Mouse (Mus musculus): ENCODE results near the gene Txlng.
"Not testable (repeated sequence)": the region's sequence is repeated elsewhere in the genome, so short reads cannot be mapped to it uniquely, and the experiment has no call there.

Gene Txlng

GRCm38 (mm10) chrX:162829203-162829708 is at the start of gene Txlng:
Gene Txlng, minus strand, starts transcription at chrX:162829454.
- peak; percentile 97 for DNase-seq (ENCODE audit: low spot score)

DNA sequence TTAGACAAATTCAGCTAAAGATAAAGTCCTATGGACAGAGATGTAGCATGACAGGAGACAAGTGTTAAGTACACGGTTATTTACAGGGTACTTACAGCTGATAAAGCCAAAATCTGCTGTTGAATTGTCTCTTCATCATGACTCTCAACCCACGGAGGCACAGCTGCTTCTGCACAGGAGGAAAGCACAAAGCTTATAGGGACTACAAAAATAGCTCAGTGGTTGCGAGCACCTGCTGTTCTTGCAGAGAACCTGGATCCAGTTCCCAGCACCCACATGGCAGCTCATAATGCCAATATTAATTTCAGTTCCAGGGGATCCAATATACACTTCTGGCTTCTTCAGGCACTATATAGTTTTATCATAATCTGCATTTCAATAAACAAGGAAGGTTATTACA is 49.0 kb upstream of the Txlng start:
- DNase-seq (ENCODE audit: low spot score), result no peak

DNA sequence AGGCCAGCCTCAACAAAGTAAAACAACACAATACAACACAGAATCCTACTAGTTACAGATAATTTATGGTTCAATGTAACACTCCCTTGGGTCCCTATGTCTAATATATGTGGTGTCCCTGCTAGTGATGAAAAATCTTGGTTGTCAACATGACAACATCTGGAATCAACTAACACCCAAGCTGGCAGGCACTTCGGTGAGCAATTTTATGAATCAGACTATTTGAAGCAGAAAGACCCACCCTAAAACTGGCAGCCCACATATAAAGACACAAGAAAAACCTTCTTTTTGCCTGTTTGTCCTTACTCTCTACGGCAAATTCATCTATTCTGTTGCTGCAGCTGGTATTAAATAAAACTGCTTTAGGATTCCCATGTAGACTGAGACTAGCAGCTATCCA is 44.5 kb upstream of the Txlng start:
- no peak for DNase-seq (ENCODE audit: low spot score)

- no peak for DNase-seq (ENCODE audit: low spot score)
Observed at GRCm38 (mm10) chrX:162871734-162872517, 42.7 kb upstream of the Txlng start.

- no peak for DNase-seq (ENCODE audit: low spot score)
Observed at GRCm38 (mm10) chrX:162868294-162868965, 39.2 kb upstream of the Txlng start.

GRCm38 (mm10) chrX:162848682-162849081 is 19.4 kb upstream of the Txlng start:
- DNase-seq (ENCODE audit: low spot score), result no peak

DNA sequence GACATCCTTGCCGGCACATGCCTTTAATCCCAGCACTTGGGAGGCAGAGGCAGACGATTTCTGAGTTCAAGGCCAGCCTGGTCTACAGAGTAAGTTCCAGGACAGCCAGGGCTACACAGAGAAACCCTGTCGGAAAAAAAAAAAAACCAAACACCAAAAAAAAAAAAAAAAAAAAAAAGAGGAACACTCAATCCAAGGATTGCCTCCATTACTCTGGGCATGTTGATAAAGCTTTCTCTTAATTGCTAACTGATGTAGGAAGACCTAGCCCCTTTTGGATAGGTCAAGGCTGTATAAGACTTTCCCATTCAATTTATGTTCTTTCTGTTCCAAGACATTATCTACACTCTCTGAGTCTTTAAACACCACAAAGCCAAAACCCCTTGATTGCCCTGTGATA is 16.3 kb upstream of the Txlng start:
- DNase-seq (ENCODE audit: low spot score), result no peak

GRCm38 (mm10) chrX:162844447-162845100 is 15.3 kb upstream of the Txlng start:
- DNase-seq (ENCODE audit: low spot score), result no peak

DNA sequence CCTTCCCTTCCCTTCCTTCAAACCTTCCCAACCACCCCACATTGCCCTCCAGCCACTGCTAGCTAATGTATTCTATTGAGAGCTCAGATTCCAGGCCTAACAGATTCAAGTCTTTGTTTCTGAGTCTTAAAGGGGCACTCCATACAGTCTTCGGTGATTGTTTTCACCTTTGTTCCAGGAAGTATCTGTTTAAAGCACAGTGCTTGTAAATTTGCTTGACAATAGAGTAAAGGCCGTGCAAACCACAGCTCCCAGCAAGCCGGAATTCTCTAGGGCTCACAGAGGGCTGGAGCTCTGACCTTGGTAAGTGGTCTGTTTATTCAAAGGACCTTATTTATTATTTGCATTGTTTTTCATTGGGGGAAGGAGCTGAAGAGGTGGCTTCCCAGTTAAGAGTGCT is 2.8 kb upstream of the Txlng start:
- no peak for DNase-seq (ENCODE audit: low spot score)

DNA sequence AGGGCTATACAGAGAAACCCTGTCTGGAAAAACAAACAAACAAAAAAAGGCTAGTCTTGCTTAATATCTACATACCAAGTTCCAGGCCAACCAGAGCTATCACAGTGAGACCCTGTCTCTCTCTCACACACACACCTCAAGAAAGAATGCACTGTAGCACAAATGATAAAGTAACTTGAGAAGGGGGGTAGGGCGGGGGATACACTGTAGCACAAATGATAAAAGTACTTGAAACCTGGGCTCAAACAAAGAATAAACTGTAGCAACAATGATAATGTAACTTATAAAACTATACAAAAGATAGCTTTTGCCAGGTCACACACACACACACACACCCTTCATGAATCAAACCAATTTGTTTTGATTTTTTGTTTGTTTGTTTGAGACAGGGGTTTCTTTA is 2.3 kb upstream of the Txlng start:
- no peak for DNase-seq (ENCODE audit: low spot score)

DNA sequence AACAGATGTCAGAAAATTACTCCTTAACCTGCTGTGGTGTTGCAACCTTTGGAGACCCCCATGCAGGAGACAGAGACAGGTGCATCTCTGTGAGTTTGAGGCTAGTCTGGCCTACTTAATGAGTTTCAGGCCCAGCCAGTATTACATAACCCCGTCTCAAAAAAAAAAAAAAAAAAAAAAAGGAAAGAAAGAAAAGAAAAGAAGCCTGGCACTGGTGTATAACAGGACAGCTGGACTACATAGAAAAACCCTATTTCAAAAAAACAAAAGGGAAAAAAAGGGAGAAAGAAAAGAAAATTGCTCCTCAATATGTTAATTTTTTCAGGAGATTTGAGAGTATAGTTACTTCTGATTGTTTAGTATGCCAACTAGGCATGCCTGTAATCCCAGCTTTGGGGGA is 1.8 kb upstream of the Txlng start:
- DNase-seq (ENCODE audit: low spot score), result no peak

DNA sequence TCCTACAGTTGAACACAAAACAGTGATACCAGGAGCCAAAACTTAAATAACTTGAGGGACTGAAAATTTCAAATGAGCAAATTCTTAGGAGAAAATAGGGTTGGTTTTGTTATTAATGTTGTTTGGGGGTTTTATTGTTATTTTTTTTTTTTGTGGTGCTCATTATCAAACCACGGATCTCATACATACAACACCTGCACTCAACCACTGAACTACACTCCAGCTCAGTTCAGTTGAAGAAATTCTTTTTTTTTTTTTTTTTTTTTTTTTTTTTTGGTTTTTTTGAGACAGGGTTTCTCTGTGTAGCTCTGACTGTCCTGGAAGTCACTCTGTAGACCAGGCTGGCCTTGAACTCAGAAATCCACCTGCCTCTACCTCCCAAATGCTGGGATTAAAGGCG is 1.1 kb upstream of the Txlng start:
- DNase-seq (ENCODE audit: low spot score), result not testable (repeated sequence)

DNA sequence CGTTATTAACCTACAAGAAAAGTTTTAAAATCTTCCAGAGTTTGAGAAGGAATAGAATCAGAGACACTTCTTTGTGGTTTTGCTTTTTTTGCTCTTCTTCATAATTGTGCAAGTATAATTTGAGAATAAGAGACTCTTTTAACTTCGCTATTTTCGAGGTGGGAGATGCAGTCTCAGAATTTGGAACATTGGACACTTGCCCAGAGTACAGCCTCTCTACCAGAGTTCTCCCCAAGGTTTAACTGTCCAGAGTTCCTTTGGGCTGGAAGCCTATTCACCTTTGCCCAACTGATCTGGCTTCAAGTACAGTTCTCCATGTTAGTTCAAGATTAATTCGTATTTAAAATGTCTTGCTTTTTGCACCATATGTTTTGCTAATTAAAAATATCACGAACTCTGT is 487 bp upstream of the Txlng start:
- no peak for DNase-seq (ENCODE audit: low spot score)

GRCm38 (mm10) chrX:162828783-162829182 is 471 bp downstream of the Txlng start:
- DNase-seq (ENCODE audit: low spot score), result no peak

- DNase-seq (ENCODE audit: low spot score), result no peak
Observed at GRCm38 (mm10) chrX:162828016-162828415, 1.2 kb downstream of the Txlng start.

GRCm38 (mm10) chrX:162800371-162800770 is 28.9 kb downstream of the Txlng start:
- peak; percentile 25 for DNase-seq (ENCODE audit: low spot score)

- DNase-seq (ENCODE audit: low spot score), result not testable (repeated sequence)
Observed at GRCm38 (mm10) chrX:162791392-162791791, 37.9 kb downstream of the Txlng start.

- no peak for DNase-seq (ENCODE audit: low spot score)
Observed at GRCm38 (mm10) chrX:162788372-162788771, 40.9 kb downstream of the Txlng start.

DNA sequence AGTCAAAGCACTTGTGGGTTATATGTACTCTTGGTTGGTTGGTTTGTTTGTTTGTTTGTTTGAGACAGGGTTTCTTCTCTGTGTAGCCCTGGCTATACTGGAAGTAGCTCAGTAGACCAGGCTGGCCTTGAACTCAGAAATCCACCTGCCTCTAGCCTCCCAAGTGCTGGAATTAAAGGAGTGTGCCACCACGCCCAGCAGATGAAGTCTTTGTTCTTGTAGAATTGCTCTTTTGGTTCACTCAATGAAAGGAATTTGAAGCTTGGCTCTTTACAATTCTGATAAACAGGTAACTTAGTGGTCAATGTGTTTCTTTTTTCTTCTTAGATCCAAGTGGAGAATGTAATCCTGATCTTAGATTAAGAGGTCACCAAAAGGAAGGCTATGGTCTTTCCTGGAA is 58.5 kb downstream of the Txlng start:
- no peak for DNase-seq (ENCODE audit: low spot score)

DNA sequence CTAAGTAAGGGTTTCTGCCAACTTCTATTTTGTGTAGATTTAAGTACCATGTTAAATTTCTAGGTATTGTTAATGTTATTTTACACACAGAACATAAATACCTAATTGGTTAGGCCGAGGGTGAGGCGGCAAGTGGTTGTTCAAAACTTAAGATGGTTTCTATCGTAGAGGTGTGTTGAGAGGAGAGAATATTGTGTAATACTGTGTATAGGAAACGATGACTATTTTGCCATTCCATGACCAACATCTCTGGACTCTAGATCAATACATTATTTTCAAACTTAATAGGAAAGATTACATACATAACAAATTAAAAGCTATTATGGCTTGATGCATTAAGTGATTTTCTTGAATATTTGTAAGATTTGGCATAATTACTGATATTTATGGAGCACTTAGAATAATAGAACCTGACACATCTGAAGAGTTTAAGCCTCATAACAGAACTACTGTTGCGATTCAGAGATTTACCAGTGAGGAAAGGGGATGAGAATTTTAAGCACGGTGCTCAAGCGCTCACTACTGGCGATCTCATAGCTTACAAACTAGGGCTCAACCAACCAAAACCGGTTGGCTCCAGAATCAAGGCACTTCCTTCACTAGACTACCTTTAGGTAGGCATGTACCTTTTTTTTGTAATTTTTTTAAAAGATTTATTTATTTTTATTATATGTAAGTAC is 67.4 kb downstream of the Txlng start:
- no peak for DNase-seq (ENCODE audit: low spot score)

DNA sequence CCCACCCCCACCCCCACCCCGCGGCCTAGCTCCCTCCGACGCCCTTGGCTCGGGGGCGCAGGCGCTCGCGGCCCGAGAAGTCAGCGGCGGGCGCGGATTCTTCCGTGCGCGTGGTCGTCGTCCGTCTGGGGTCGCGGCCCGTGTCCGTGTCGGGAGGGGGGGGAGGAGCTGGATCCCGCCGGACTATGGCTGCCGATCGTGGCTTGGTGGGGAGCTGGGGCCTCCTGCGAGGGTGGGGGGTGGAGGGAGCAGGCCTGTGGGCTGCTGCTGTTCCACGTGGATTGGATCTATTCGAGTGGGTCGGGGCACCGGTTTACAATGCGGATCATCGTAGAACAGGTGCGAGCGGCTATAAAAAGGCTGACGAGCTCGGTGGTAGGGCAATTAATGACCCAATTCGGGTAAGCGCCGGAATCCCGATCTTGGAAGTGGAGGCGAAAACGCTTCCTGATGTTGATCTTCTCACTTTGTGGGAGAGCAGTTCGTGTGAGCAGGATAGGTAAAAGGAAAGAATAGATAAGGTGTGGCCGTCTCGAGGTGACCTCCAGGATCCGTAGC is 68.2 kb downstream of the Txlng start:
- DNase-seq (ENCODE audit: low spot score), result no peak

Data from layer of hippocampus, adult 11-12 months (tissue).